Mouse (Mus musculus): ENCODE data around the gene Txnrd1.

- TF ChIP-seq CTCF (IDR thresholded peaks at IDR 0.05; ENCODE audit: extremely low read depth, insufficient read length, insufficient replicate concordance, low read depth, low read length) (no peak), POLR2A (IDR thresholded peaks at IDR 0.05; ENCODE audit: low read depth, low read length) (no peak)
Observed at GRCm38 (mm10) chr10:82898893-82899292, 65.1 kb downstream of the Txnrd1 start.

Data from small intestine, adult 2 months (tissue).